Mouse (Mus musculus) adrenal gland, adult 2 months (tissue): ENCODE measurements around the gene Fam228b. TPM values are rescaled to one million over a fixed set of nuclear protein-coding genes. Genes with fewer than 3 reads are reported as not detected.
A peak's percentile ranks its signal among the peaks of the same experiment; 100 is the strongest.
"Not testable (repeated sequence)": the region's sequence is repeated elsewhere in the genome, so short reads cannot be mapped to it uniquely, and the experiment has no call there.

Source experiments
- DNase-seq: peaks from one replicate; pipeline ENCODE4 v3.0.0; 2021
- polyA plus RNA-seq: library from polyadenylated mRNA; depleted of rRNA; stranded (reverse); fragments of >200 nt; gene quantifications from 2 replicates; pipeline ENCODE4 v1.2.3, GENCODE M21; 2012
- total RNA-seq, 2 experiments: library from RNA; stranded (reverse); gene quantifications; 2 replicates each; pipeline ENCODE4 v1.2.3; 2021

Fam228b gene
- total and polyA plus RNA-seq, 3 experiments = 0.82 to 3.8 (median 3.7) TPM

GRCm38 (mm10) chr12:4742183-4742582, 26.9 kb downstream of the Fam228b start:
- DNase-seq = no peak

GRCm38 (mm10) chr12:4740823-4741222, 28.2 kb downstream of the Fam228b start:
- DNase-seq = peak; percentile 52

GRCm38 (mm10) chr12:4738031-4738576, 31.0 kb downstream of the Fam228b start, which contains the start of gene Fam228a:
Gene Fam228a, minus strand, starts transcription at chr12:4738430.
- no peak for DNase-seq

GRCm38 (mm10) chr12:4732332-4732731, 36.7 kb downstream of the Fam228b start:
- no peak for DNase-seq

GRCm38 (mm10) chr12:4731629-4732028, 37.4 kb downstream of the Fam228b start:
- no peak for DNase-seq

- DNase-seq = no peak
These were observed 39.9 kb downstream of the Fam228b start for GRCm38 (mm10) chr12:4729165-4729564.

GRCm38 (mm10) chr12:4719762-4720754, 49.0 kb downstream of the Fam228b start:
- DNase-seq = no peak

GRCm38 (mm10) chr12:4719066-4719761, 49.9 kb downstream of the Fam228b start:
- no peak for DNase-seq

- DNase-seq = peak; percentile 21
These were observed 51.6 kb downstream of the Fam228b start for GRCm38 (mm10) chr12:4717417-4717816.

GRCm38 (mm10) chr12:4715606-4716005, 53.5 kb downstream of the Fam228b start:
- no peak for DNase-seq

GRCm38 (mm10) chr12:4713361-4713760, 55.7 kb downstream of the Fam228b start:
- no peak for DNase-seq

GRCm38 (mm10) chr12:4709926-4710325, 59.1 kb downstream of the Fam228b start:
- no peak for DNase-seq

- DNase-seq = no peak
These were observed 60.0 kb downstream of the Fam228b start for GRCm38 (mm10) chr12:4708881-4709604.

- no peak for DNase-seq
These were observed 60.8 kb downstream of the Fam228b start for GRCm38 (mm10) chr12:4708296-4708695.

- DNase-seq = no peak
These were observed 61.5 kb downstream of the Fam228b start for GRCm38 (mm10) chr12:4707488-4708017.

- DNase-seq = no peak
These were observed 62.2 kb downstream of the Fam228b start for GRCm38 (mm10) chr12:4706901-4707300.

GRCm38 (mm10) chr12:4706175-4706574, 62.9 kb downstream of the Fam228b start:
- DNase-seq = no peak

- DNase-seq = not testable (repeated sequence)
These were observed 63.4 kb downstream of the Fam228b start for GRCm38 (mm10) chr12:4705626-4706025.

GRCm38 (mm10) chr12:4694534-4694933, 74.5 kb downstream of the Fam228b start:
- no peak for DNase-seq

- DNase-seq = no peak
These were observed 77.9 kb downstream of the Fam228b start for GRCm38 (mm10) chr12:4691193-4691592.
